Mouse (Mus musculus) bone marrow macrophage, adult 2 months (primary cell): ENCODE results near the gene Pcbp4.

Source experiments
- CTCF ChIP-seq: IDR thresholded peaks from 2 replicates; pipeline ENCODE4 v1.5.1; 2012; ENCODE audit warnings: low read depth, mild to moderate bottlenecking, low read length, moderate library complexity
- POLR2A ChIP-seq: IDR thresholded peaks from 2 replicates; pipeline ENCODE4 v1.6.1; 2012; ENCODE audit warnings: mild to moderate bottlenecking, low read depth, low read length, borderline replicate concordance

DNA sequence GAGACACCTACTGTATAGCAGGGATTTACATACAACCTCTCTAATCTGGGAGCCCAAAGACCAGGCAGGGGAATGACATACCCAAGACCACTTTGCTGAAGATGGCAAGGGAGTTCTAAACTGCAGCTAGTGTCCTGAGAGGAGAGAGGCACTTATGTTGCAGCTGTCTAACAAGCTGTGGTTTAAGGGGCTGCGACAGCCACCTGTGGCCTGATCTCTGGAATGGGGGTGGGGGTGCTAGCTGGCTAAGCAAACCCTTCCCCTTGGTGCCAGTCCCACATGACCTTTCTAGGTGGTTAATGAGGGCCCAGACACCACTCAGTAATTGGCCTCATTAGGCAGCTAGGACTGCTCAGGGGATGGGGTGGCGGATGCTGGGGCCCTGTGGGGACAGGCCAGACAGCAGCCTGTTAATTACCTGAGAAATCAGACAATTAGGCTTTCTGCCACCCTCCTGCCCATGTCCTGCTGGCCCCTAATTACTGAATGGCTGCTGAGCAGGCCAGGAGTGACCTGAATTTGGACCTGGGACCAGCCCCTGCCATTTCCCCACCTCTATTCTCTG lies 42.9 kb upstream of the Pcbp4 start:
- TF ChIP-seq POLR2A (no peak), CTCF (no peak)
